In genomic region chr11:40692101-40692509, GRCm38 (mm10) we compare ENCODE assay signal across 8 mouse cellular contexts. TPM values are rescaled to one million over a fixed set of nuclear protein-coding genes. Genes with fewer than 3 reads are reported as not detected.
DNase-seq lines count a peak whose midpoint lies in the region; ATAC-seq and TF ChIP-seq lines count a peak whose summit lies in the region.

No protein-coding gene starts in this region.

- intact Hi-C loops in heart, postnatal 14 days (cut with DNase I), result loop anchor here (2.0 to 5.0 kb wide), 2 partner anchors 40 to 63 kb away; partner anchors contain the start of genes Ccng1, Hmmr and Nudcd2

- H3K27ac ChIP-seq in heart, embryonic 16.5 days (ENCODE audit: low read length), result peak overlapping the region; percentile 97
- H3K27ac ChIP-seq in ES-E14 (ENCODE audit: insufficient read depth, low read depth, low read length, poor library complexity, severe bottlenecking), result peak overlapping the region; percentile 65; the same call in 1 of the 2 replicates
- H3K27ac ChIP-seq in limb, embryonic 13.5 days, result peak overlapping the region; percentile 76
- H3K27ac ChIP-seq in neural tube, embryonic 15.5 days (replicated peaks), result peak overlapping the region; percentile 84

- peak overlapping the region; percentile 95 for H3K4me2 ChIP-seq in heart, embryonic 16.5 days (ENCODE audit: low read depth, low read length)
- H3K4me2 ChIP-seq in limb, embryonic 13.5 days (replicated peaks), result peak overlapping the region; percentile 81
- peak overlapping the region; percentile 96 for H3K4me2 ChIP-seq in neural tube, embryonic 15.5 days

- in situ Hi-C loops in ES-E14 (cut with MboI; ENCODE audit: low sequenced_read_pairs in 2 of 2, unreplicated experiment in 2 of 2), result no loop called here

- peak overlapping the region; percentile 97 for H3K4me3 ChIP-seq in heart, embryonic 16.5 days (ENCODE audit: low read length)
- peak overlapping the region; percentile 89 to 93 for H3K4me3 ChIP-seq in ES-E14 (ENCODE audit: insufficient read depth in 1 of 2, low read depth in 1 of 2, low read length in 2 of 2, poor library complexity in 1 of 2, severe bottlenecking in 1 of 2)
- H3K4me3 ChIP-seq in erythroblast, embryonic 14.5 days (replicated peaks), result peak overlapping the region; percentile 97
- peak overlapping the region; percentile 88 for H3K4me3 ChIP-seq in limb, embryonic 13.5 days
- peak overlapping the region; percentile 81 for H3K4me3 ChIP-seq in neural tube, embryonic 15.5 days (replicated peaks)

- DNase-seq in heart, postnatal 14 days, result no peak
- DNase-seq in ES-E14 (ENCODE audit: low read depth, low spot score), result peak; percentile 25
- no peak for DNase-seq in adrenal gland, adult 18-20 months (ENCODE audit: low spot score in 2 of 2)
- no peak for DNase-seq in T-cell, adult 2 months (ENCODE audit: low spot score)

- peaks cover 27% of the 10 kb centered on the region for H3K4me1 ChIP-seq in heart, embryonic 16.5 days (ENCODE audit: control insufficient read depth, insufficient read depth, low read length)
- peaks cover 2 to 10% of the 10 kb centered on the region in 2 experiments; a peak in 2 of 4 replicates for H3K4me1 ChIP-seq in ES-E14 (ENCODE audit: control insufficient read depth in 2 of 2, insufficient read depth in 2 of 2, low read length in 2 of 2, poor library complexity in 1 of 2)
- H3K4me1 ChIP-seq in erythroblast, embryonic 14.5 days (ENCODE audit: control insufficient read depth), result peaks cover 43% of the 10 kb centered on the region
- H3K4me1 ChIP-seq in limb, embryonic 13.5 days, result peaks cover 23% of the 10 kb centered on the region
- H3K4me1 ChIP-seq in neural tube, embryonic 15.5 days, result peaks cover 33% of the 10 kb centered on the region

- H3K9ac ChIP-seq in heart, embryonic 16.5 days (ENCODE audit: low read length), result peak overlapping the region; percentile 93
- H3K9ac ChIP-seq in ES-E14 (ENCODE audit: insufficient read depth, low read depth, low read length, poor library complexity, severe bottlenecking), result peak overlapping the region; percentile 74
- peak overlapping the region; percentile 82 for H3K9ac ChIP-seq in limb, embryonic 13.5 days
- H3K9ac ChIP-seq in neural tube, embryonic 15.5 days (replicated peaks), result peak overlapping the region; percentile 62

- H3K36me3 ChIP-seq in heart, embryonic 16.5 days (ENCODE audit: control insufficient read depth, insufficient read depth), result peaks cover 5% of the 10 kb centered on the region; the same call in 1 of the 2 replicates
- H3K36me3 ChIP-seq in ES-E14 (ENCODE audit: control insufficient read depth, insufficient read depth, low read length, poor library complexity, severe bottlenecking), result peaks cover 10% of the 10 kb centered on the region
- peaks cover 21% of the 10 kb centered on the region for H3K36me3 ChIP-seq in erythroblast, embryonic 14.5 days (ENCODE audit: control insufficient read depth)
- peaks cover 5% of the 10 kb centered on the region for H3K36me3 ChIP-seq in limb, embryonic 13.5 days
- H3K36me3 ChIP-seq in neural tube, embryonic 15.5 days, result no peaks in the 10 kb centered on the region; the same call in 1 of the 2 replicates

- no peaks in the 10 kb centered on the region for H3K9me3 ChIP-seq in heart, embryonic 16.5 days (replicated peaks; ENCODE audit: control insufficient read depth, low read length)
- no peaks in the 10 kb centered on the region for H3K9me3 ChIP-seq in ES-E14 (ENCODE audit: control insufficient read depth, insufficient read depth, low read depth, low read length)
- H3K9me3 ChIP-seq in erythroblast, embryonic 14.5 days (ENCODE audit: control insufficient read depth, low read length), result no peaks in the 10 kb centered on the region
- H3K9me3 ChIP-seq in limb, embryonic 13.5 days, result no peaks in the 10 kb centered on the region
- no peaks in the 10 kb centered on the region for H3K9me3 ChIP-seq in neural tube, embryonic 15.5 days (replicated peaks)

- no peaks in the 10 kb centered on the region for H3K27me3 ChIP-seq in heart, embryonic 16.5 days (ENCODE audit: control insufficient read depth, insufficient read depth, low read length)
- no peaks in the 10 kb centered on the region for H3K27me3 ChIP-seq in erythroblast, embryonic 14.5 days (ENCODE audit: control insufficient read depth)
- no peaks in the 10 kb centered on the region for H3K27me3 ChIP-seq in limb, embryonic 13.5 days
- H3K27me3 ChIP-seq in neural tube, embryonic 15.5 days (replicated peaks), result no peaks in the 10 kb centered on the region

- under 1% methylated on average over 28 of the region's 28 CpGs for WGBS in heart, embryonic 16.5 days
- under 1% methylated on average over 28 of the region's 28 CpGs for WGBS in limb, embryonic 13.5 days
- WGBS in neural tube, embryonic 15.5 days, result under 1% methylated on average over 28 of the region's 28 CpGs

- peak; percentile 46 for ATAC-seq in heart, embryonic 16.5 days (replicated peaks; ENCODE audit: extremely low read depth, insufficient read depth, low FRiP score)
- peak; percentile 57 for ATAC-seq in limb, embryonic 13.5 days (ENCODE audit: low FRiP score, low read depth)
- peak; percentile 77 for ATAC-seq in neural tube, embryonic 15.5 days (ENCODE audit: low FRiP score)

TF ChIP-seq in ES-E14, 5 proteins besides CTCF, POLR2A, EP300 and RAD21:
- no peak for TF ChIP-seq ZC3H11A (IDR thresholded peaks at IDR 0.05; ENCODE audit: borderline replicate concordance, low read depth, low read length)
- TF ChIP-seq HCFC1 (IDR thresholded peaks at IDR 0.05; ENCODE audit: borderline replicate concordance, insufficient read depth, low read length), result no peak
- TF ChIP-seq MAFK (IDR thresholded peaks at IDR 0.05; ENCODE audit: insufficient read depth, low read depth, low read length), result no peak
- TF ChIP-seq ZNF384 (IDR thresholded peaks at IDR 0.05; ENCODE audit: low read depth, low read length), result no peak
- no peak for TF ChIP-seq CHD2 (IDR thresholded peaks at IDR 0.05; ENCODE audit: low read depth, low read length)

RNA-seq across cellular contexts. Expression of gene Mat2b, which starts 2.9 kb away (rescaled TPM):
- 128 and 144 TPM in 2 replicates for polyA plus RNA-seq in heart, embryonic 16.5 days (2015; fragmentation: Nextera tagmentation; extraction: Ambion mirVana)
- total RNA-seq in heart, postnatal 14 days (2021), result 100 to 1,000 TPM in 1 of 2 experiments, 10 to 100 TPM in 1; 94.3 to 102 TPM
- total RNA-seq in ES-E14 (2012; rRNA removed), result 81.1 and 86.3 TPM in 2 replicates
- 1.7 and 2.1 TPM in 2 replicates for polyA plus RNA-seq in erythroblast, embryonic 14.5 days (2012)
- 117 and 118 TPM in 2 replicates for polyA plus RNA-seq in limb, embryonic 13.5 days (2015; fragmentation: Nextera tagmentation; extraction: Ambion mirVana)
- polyA plus RNA-seq in neural tube, embryonic 15.5 days (2015; fragmentation: Nextera tagmentation; extraction: Ambion mirVana), result 55.3 and 66.0 TPM in 2 replicates
- 10 to 100 TPM; 65.5 to 68.3 TPM for total RNA-seq in adrenal gland, adult 18-20 months (2021)

RNA-seq across cellular contexts. Expression of gene Hmmr, which starts 41.1 kb away (rescaled TPM):
- polyA plus RNA-seq in heart, embryonic 16.5 days (2015; fragmentation: Nextera tagmentation; extraction: Ambion mirVana), result 49.2 and 55.6 TPM in 2 replicates
- 1 to 10 TPM; 2.0 to 4.4 TPM for total RNA-seq in heart, postnatal 14 days (2021)
- total RNA-seq in ES-E14 (2012; rRNA removed), result 108 TPM in 2 replicates
- polyA plus RNA-seq in erythroblast, embryonic 14.5 days (2012), result 1.8 and 2.1 TPM in 2 replicates
- 43.7 and 45.7 TPM in 2 replicates for polyA plus RNA-seq in limb, embryonic 13.5 days (2015; fragmentation: Nextera tagmentation; extraction: Ambion mirVana)
- 5.0 and 13.3 TPM in 2 replicates for polyA plus RNA-seq in neural tube, embryonic 15.5 days (2015; fragmentation: Nextera tagmentation; extraction: Ambion mirVana)
- total RNA-seq in adrenal gland, adult 18-20 months (2021), result under 1 TPM; 0.58 to 0.60 TPM

RNA-seq across cellular contexts. Expression of gene Nudcd2, which starts 41.4 kb away (rescaled TPM):
- 88.2 and 90.3 TPM in 2 replicates for polyA plus RNA-seq in heart, embryonic 16.5 days (2015; fragmentation: Nextera tagmentation; extraction: Ambion mirVana)
- total RNA-seq in heart, postnatal 14 days (2021), result 10 to 100 TPM; 14.0 to 17.1 TPM
- 124 and 133 TPM in 2 replicates for total RNA-seq in ES-E14 (2012; rRNA removed)
- 3.7 and 4.6 TPM in 2 replicates for polyA plus RNA-seq in erythroblast, embryonic 14.5 days (2012)
- polyA plus RNA-seq in limb, embryonic 13.5 days (2015; fragmentation: Nextera tagmentation; extraction: Ambion mirVana), result 168 and 186 TPM in 2 replicates
- polyA plus RNA-seq in neural tube, embryonic 15.5 days (2015; fragmentation: Nextera tagmentation; extraction: Ambion mirVana), result 54.4 and 73.8 TPM in 2 replicates
- total RNA-seq in adrenal gland, adult 18-20 months (2021), result 10 to 100 TPM; 23.1 to 29.9 TPM

Comparison
In these comparisons a context has a peak if more than half of its experiments do, and no peak if none do; other contexts are left out.
1. RNA of gene Mat2b, which starts 2.9 kb away (polyA plus RNA-seq): 128 to 144 TPM in heart, embryonic 16.5 days, 117 to 118 TPM in limb, embryonic 13.5 days and 55.3 to 66.0 TPM in neural tube, embryonic 15.5 days; 1.7 to 2.1 TPM in erythroblast, embryonic 14.5 days; every median in the first group is over 10 times any median in the second.
2. Peak in every context shown above with its lines, with median percentiles within 50 percentile points of each other: ATAC-seq, H3K27ac ChIP-seq, H3K4me2 ChIP-seq, H3K4me3 ChIP-seq and H3K9ac ChIP-seq.